Mouse (Mus musculus) stomach, embryonic 15.5 days (tissue): ENCODE data around the gene Syne2. TPM values are rescaled to one million over a fixed set of nuclear protein-coding genes. Genes with fewer than 3 reads are reported as not detected.

ENCODE experiments used
- ATAC-seq: fragments of 200-750 bp; cut with Nextera tagmentation; 2 replicates; pipeline ENCODE4 v1.8.0; 2017; ENCODE audit warnings: low read depth, moderate number of reproducible peaks, moderate TSS enrichment; ENCODE audit not compliant: insufficient read depth, low FRiP score
- H3K27ac ChIP-seq: fragments of 300-500 bp; sonication (generic); 2 replicates; pipeline ENCODE4 v1.5.1; 2015; ENCODE audit warnings: mild to moderate bottlenecking, inconsistent platforms
- H3K27me3 ChIP-seq: fragments of 300-500 bp; sonication (generic); replicated peaks from 2 replicates; pipeline ENCODE4 v1.6.1; 2015; ENCODE audit warnings: inconsistent platforms
- H3K36me3 ChIP-seq: fragments of 300-500 bp; sonication (generic); 2 replicates; pipeline ENCODE4 v1.6.1; 2015; ENCODE audit warnings: inconsistent platforms
- H3K4me1 ChIP-seq: fragments of 300-500 bp; sonication (generic); 2 replicates; pipeline ENCODE4 v1.6.1; 2015; ENCODE audit warnings: inconsistent platforms
- H3K4me2 ChIP-seq: fragments of 300-500 bp; sonication (generic); 2 replicates; pipeline ENCODE4 v1.6.1; 2015; ENCODE audit warnings: mild to moderate bottlenecking, inconsistent platforms
- H3K4me3 ChIP-seq: fragments of 300-500 bp; sonication (generic); replicated peaks from 2 replicates; pipeline ENCODE4 v1.5.1; 2015; ENCODE audit warnings: inconsistent platforms
- H3K9ac ChIP-seq: fragments of 300-500 bp; sonication (generic); 2 replicates; pipeline ENCODE4 v1.6.1; 2015; ENCODE audit warnings: inconsistent platforms
- H3K9me3 ChIP-seq: fragments of 300-500 bp; sonication (generic); 2 replicates; pipeline ENCODE4 v1.6.1; 2016; ENCODE audit warnings: inconsistent platforms
- WGBS: fragments of 180-500 bp; shearing (Covaris S2); methylation state at CpG from one replicate; pipeline ENCODE4 v1.1.7; 2015; 5-methylcytosine and 5-hydroxymethylcytosine counted together
- polyA plus RNA-seq: library from polyadenylated mRNA; unstranded; fragments of >200 nt; fragmentation: Nextera tagmentation; extraction: Ambion mirVana; gene quantifications from 2 replicates; pipeline ENCODE4 v1.2.1, GENCODE M21; 2015

The Syne2 gene
- polyA plus RNA-seq, 1 experiment from 2014 or later = 49.2 TPM

GRCm38 (mm10) chr12:76093613-76094588 lies 276.0 kb downstream of the Syne2 start:
- Histone ChIP-seq H3K4me3 (no peak overlapping the region), H3K27ac (no peak overlapping the region), H3K9me3 (no peaks in the 10 kb centered on the region), H3K4me1 (no peaks in the 10 kb centered on the region), H3K36me3 (peaks cover 22% of the 10 kb centered on the region), H3K9ac (no peak overlapping the region), H3K27me3 (no peaks in the 10 kb centered on the region), H3K4me2 (no peak overlapping the region)
- 80% methylated on average over 15 of the region's 15 CpGs for WGBS
- ATAC-seq = no peak

- Histone ChIP-seq H3K9ac (no peak overlapping the region), H3K4me2 (no peak overlapping the region), H3K27me3 (no peaks in the 10 kb centered on the region), H3K4me3 (no peak overlapping the region), H3K4me1 (no peaks in the 10 kb centered on the region), H3K9me3 (no peaks in the 10 kb centered on the region), H3K36me3 (peaks cover 30% of the 10 kb centered on the region), H3K27ac (no peak overlapping the region)
- ATAC-seq = no peak
- WGBS = 51% methylated on average over 30 of the region's 30 CpGs
Observed at GRCm38 (mm10) chr12:76095117-76096035, 277.4 kb downstream of the Syne2 start.

- Histone ChIP-seq H3K4me2 (no peak overlapping the region), H3K9me3 (no peaks in the 10 kb centered on the region), H3K27me3 (no peaks in the 10 kb centered on the region), H3K27ac (no peak overlapping the region), H3K9ac (no peak overlapping the region), H3K36me3 (peaks cover 37% of the 10 kb centered on the region), H3K4me1 (no peaks in the 10 kb centered on the region), H3K4me3 (no peak overlapping the region)
- no peak for ATAC-seq
- 89% methylated on average over 12 of the region's 12 CpGs for WGBS
Observed at GRCm38 (mm10) chr12:76102621-76103020, 284.7 kb downstream of the Syne2 start.

GRCm38 (mm10) chr12:76104596-76105351 lies 286.8 kb downstream of the Syne2 start:
- ATAC-seq = no peak
- Histone ChIP-seq H3K4me1 (no peaks in the 10 kb centered on the region), H3K4me2 (no peak overlapping the region), H3K27ac (no peak overlapping the region), H3K4me3 (no peak overlapping the region), H3K27me3 (no peaks in the 10 kb centered on the region), H3K36me3 (peaks cover 29% of the 10 kb centered on the region), H3K9me3 (no peaks in the 10 kb centered on the region), H3K9ac (no peak overlapping the region)
- WGBS = 91% methylated on average over 20 of the region's 20 CpGs

- ATAC-seq = no peak
- no peak overlapping the region for H3K9ac ChIP-seq
Observed at GRCm38 (mm10) chr12:76109646-76110405, 291.9 kb downstream of the Syne2 start.

GRCm38 (mm10) chr12:76111046-76111445 lies 293.1 kb downstream of the Syne2 start:
- Histone ChIP-seq H3K27ac (no peak overlapping the region), H3K4me2 (no peak overlapping the region), H3K27me3 (no peaks in the 10 kb centered on the region), H3K4me1 (no peaks in the 10 kb centered on the region), H3K36me3 (peaks cover 15% of the 10 kb centered on the region; the same call in 1 of the 2 replicates), H3K9ac (no peak overlapping the region), H3K9me3 (no peaks in the 10 kb centered on the region), H3K4me3 (no peak overlapping the region)
- 79% methylated on average over 3 of the region's 3 CpGs for WGBS
- no peak for ATAC-seq

More at GRCm38 (mm10) chr12:76109646-76110405, 291.9 kb downstream of the Syne2 start:
- H3K4me2 ChIP-seq = no peak overlapping the region
- H3K4me3 ChIP-seq = no peak overlapping the region
- no peak overlapping the region for H3K27ac ChIP-seq
- H3K36me3 ChIP-seq = peaks cover 20% of the 10 kb centered on the region
- WGBS = 89% methylated on average over 15 of the region's 15 CpGs
- H3K9me3 ChIP-seq = no peaks in the 10 kb centered on the region
- H3K27me3 ChIP-seq = no peaks in the 10 kb centered on the region
- H3K4me1 ChIP-seq = no peaks in the 10 kb centered on the region

- H3K4me1 ChIP-seq = no peaks in the 10 kb centered on the region
- no peak overlapping the region for H3K9ac ChIP-seq
- no peaks in the 10 kb centered on the region for H3K36me3 ChIP-seq
- WGBS = 51% methylated on average over 4 of the region's 4 CpGs
- no peak overlapping the region for H3K4me2 ChIP-seq
- H3K27me3 ChIP-seq = no peaks in the 10 kb centered on the region
- H3K4me3 ChIP-seq = no peak overlapping the region
- H3K27ac ChIP-seq = no peak overlapping the region
- H3K9me3 ChIP-seq = no peaks in the 10 kb centered on the region
- ATAC-seq = no peak
Observed at GRCm38 (mm10) chr12:76116577-76116976, 298.6 kb downstream of the Syne2 start.

- Histone ChIP-seq H3K4me2 (no peak overlapping the region), H3K4me3 (no peak overlapping the region), H3K27me3 (no peaks in the 10 kb centered on the region), H3K36me3 (no peaks in the 10 kb centered on the region), H3K9ac (no peak overlapping the region), H3K4me1 (no peaks in the 10 kb centered on the region), H3K27ac (no peak overlapping the region), H3K9me3 (no peaks in the 10 kb centered on the region)
- WGBS = 58% methylated on average over 4 of the region's 4 CpGs
- no peak for ATAC-seq
Observed at GRCm38 (mm10) chr12:76117632-76118153, 299.8 kb downstream of the Syne2 start.

GRCm38 (mm10) chr12:76123223-76123622 lies 305.3 kb downstream of the Syne2 start:
- Histone ChIP-seq H3K4me2 (no peak overlapping the region), H3K4me3 (no peak overlapping the region), H3K4me1 (no peaks in the 10 kb centered on the region), H3K36me3 (no peaks in the 10 kb centered on the region), H3K9me3 (no peaks in the 10 kb centered on the region), H3K27me3 (no peaks in the 10 kb centered on the region), H3K9ac (no peak overlapping the region), H3K27ac (no peak overlapping the region)
- no peak for ATAC-seq
- WGBS = 82% methylated on average over 6 of the region's 6 CpGs

- Histone ChIP-seq H3K36me3 (no peaks in the 10 kb centered on the region), H3K4me3 (no peak overlapping the region), H3K4me1 (no peaks in the 10 kb centered on the region), H3K27me3 (no peaks in the 10 kb centered on the region), H3K27ac (no peak overlapping the region), H3K9ac (no peak overlapping the region), H3K9me3 (no peaks in the 10 kb centered on the region), H3K4me2 (no peak overlapping the region)
- 48% methylated on average over 3 of the region's 3 CpGs for WGBS
- no peak for ATAC-seq
Observed at GRCm38 (mm10) chr12:76128306-76128705, 310.4 kb downstream of the Syne2 start.

GRCm38 (mm10) chr12:76128831-76129230 lies 310.9 kb downstream of the Syne2 start:
- Histone ChIP-seq H3K4me2 (no peak overlapping the region), H3K27me3 (no peaks in the 10 kb centered on the region), H3K27ac (no peak overlapping the region), H3K4me3 (no peak overlapping the region), H3K9ac (no peak overlapping the region), H3K4me1 (no peaks in the 10 kb centered on the region), H3K9me3 (no peaks in the 10 kb centered on the region), H3K36me3 (no peaks in the 10 kb centered on the region)
- no peak for ATAC-seq
- 75% methylated on average over 10 of the region's 10 CpGs for WGBS
